Mouse (Mus musculus): ENCODE data around the gene Stx7. TPM values are rescaled to one million over a fixed set of nuclear protein-coding genes. Genes with fewer than 3 reads are reported as not detected.

The Stx7 gene
- polyA plus RNA-seq (2012; rRNA removed) = 160 and 189 TPM in 2 replicates

GRCm38 (mm10) chr10:24149135-24149781 is at the start of gene Stx7:
Gene Stx7, plus strand, starts transcription at chr10:24149302.

GRCm38 (mm10) chr10:24101812-24102211 is 47.3 kb upstream of the Stx7 start, which contains the start of gene Taar8c:
Gene Taar8c, minus strand, starts transcription at chr10:24101912.

GRCm38 (mm10) chr10:24109434-24109833 is 39.7 kb upstream of the Stx7 start, which contains the start of gene Taar9:
Gene Taar9, minus strand, starts transcription at chr10:24109534.

GRCm38 (mm10) chr10:24223449-24224143 is 74.5 kb downstream of the Stx7 start, which contains the start of gene Moxd1:
Gene Moxd1, plus strand, starts transcription at chr10:24223517.

Other genes starting within 250 kb of the Stx7 start
- not detected in 2 replicates for gene Taar1, start 228.9 kb upstream of the Stx7 start, polyA plus RNA-seq (2012; rRNA removed)
- gene Taar2, start 210.7 kb upstream of the Stx7 start, polyA plus RNA-seq (2012; rRNA removed) = not detected in 2 replicates
- not detected in 2 replicates for gene Taar3, start 199.7 kb upstream of the Stx7 start, polyA plus RNA-seq (2012; rRNA removed)
- not detected in 2 replicates for gene Taar4, start 188.8 kb upstream of the Stx7 start, polyA plus RNA-seq (2012; rRNA removed)
- 0.18 and 0.93 TPM in 2 replicates for gene Taar5, start 178.6 kb upstream of the Stx7 start, polyA plus RNA-seq (2012; rRNA removed)
- not detected in 2 replicates for gene Taar6, start 163.7 kb upstream of the Stx7 start, polyA plus RNA-seq (2012; rRNA removed)
- gene Taar7a, start 155.8 kb upstream of the Stx7 start, polyA plus RNA-seq (2012; rRNA removed) = not detected in 2 replicates
- gene Taar7b, start 149.4 kb upstream of the Stx7 start, polyA plus RNA-seq (2012; rRNA removed) = not detected in 2 replicates
- gene Taar7d, start 122.1 kb upstream of the Stx7 start, polyA plus RNA-seq (2012; rRNA removed) = not detected in 2 replicates
- gene Taar7e, start 111.7 kb upstream of the Stx7 start, polyA plus RNA-seq (2012; rRNA removed) = not detected in 2 replicates
- not detected in 2 replicates for gene Taar7f, start 99.8 kb upstream of the Stx7 start, polyA plus RNA-seq (2012; rRNA removed)
- gene Taar8a, start 72.8 kb upstream of the Stx7 start, polyA plus RNA-seq (2012; rRNA removed) = not detected in 2 replicates
- not detected in 2 replicates for gene Taar8b, start 57.0 kb upstream of the Stx7 start, polyA plus RNA-seq (2012; rRNA removed)
- gene Taar8c, start 47.4 kb upstream of the Stx7 start, polyA plus RNA-seq (2012; rRNA removed) = not detected in 2 replicates
- gene Taar9, start 39.8 kb upstream of the Stx7 start, polyA plus RNA-seq (2012; rRNA removed) = not detected in 2 replicates
- gene Moxd1, start 74.2 kb downstream of the Stx7 start, polyA plus RNA-seq (2012; rRNA removed) = 3.6 and 11.7 TPM in 2 replicates